Mouse (Mus musculus): ENCODE results near the gene Nek8. TPM values are rescaled to one million over a fixed set of nuclear protein-coding genes. Genes with fewer than 3 reads are reported as not detected.

Gene Nek8
- polyA plus RNA-seq, 2 experiments = 7.4 to 10.6 TPM

GRCm38 (mm10) chr11:78171328-78171727 is 5.1 kb downstream of the Nek8 start:
- no peak overlapping the region for H3K27ac ChIP-seq
- H3K27me3 ChIP-seq (ENCODE audit: control insufficient read depth, insufficient read depth, low read length) = no peaks in the 10 kb centered on the region
- DNase-seq (ENCODE audit: low read depth in 3 of 3, low spot score in 3 of 3) = no peak
- H3K4me1 ChIP-seq (replicated peaks; ENCODE audit: control insufficient read depth in 2 of 2, insufficient read depth in 2 of 2, low read length in 1 of 2) = peaks cover 40 to 44% of the 10 kb centered on the region in 2 experiments
- no peaks in the 10 kb centered on the region for H3K36me3 ChIP-seq (replicated peaks; ENCODE audit: control insufficient read depth, insufficient read depth, low read depth)
- no peak for ATAC-seq (ENCODE audit: insufficient read depth)
- no peaks in the 10 kb centered on the region for H3K9me3 ChIP-seq (ENCODE audit: control insufficient read depth, low read length)
- TF ChIP-seq CTCF (IDR thresholded peaks at IDR 0.05; ENCODE audit: low read depth) = peak; percentile 47
- no peak for TF ChIP-seq EP300 (IDR thresholded peaks at IDR 0.05; ENCODE audit: low read depth)
- no peak overlapping the region for H3K4me2 ChIP-seq (ENCODE audit: low read depth)
- H3K4me3 ChIP-seq (ENCODE audit: insufficient read depth in 1 of 2, low read depth in 2 of 2, low read length in 2 of 2) = no peak overlapping the region
- H3K9ac ChIP-seq (replicated peaks) = no peak overlapping the region
- 67% methylated on average over 4 of the region's 4 CpGs for WGBS (ENCODE audit: insufficient replicate concordance)

GRCm38 (mm10) chr11:78170306-78170705 is 6.2 kb downstream of the Nek8 start:
- H3K4me3 ChIP-seq (ENCODE audit: insufficient read depth in 1 of 2, low read depth in 2 of 2, low read length in 2 of 2) = no peak overlapping the region
- peaks cover 42 to 50% of the 10 kb centered on the region in 2 experiments for H3K4me1 ChIP-seq (replicated peaks; ENCODE audit: control insufficient read depth in 2 of 2, insufficient read depth in 2 of 2, low read length in 1 of 2)
- DNase-seq (ENCODE audit: low read depth in 3 of 3, low spot score in 3 of 3) (no peak), ATAC-seq (ENCODE audit: insufficient read depth) (no peak)
- 84% methylated on average over 15 of the region's 15 CpGs for WGBS (ENCODE audit: insufficient replicate concordance)
- no peak overlapping the region for H3K9ac ChIP-seq (replicated peaks)
- H3K4me2 ChIP-seq (ENCODE audit: low read depth) = peak overlapping the region; percentile 3; the same call in 1 of the 2 replicates
- H3K9me3 ChIP-seq (ENCODE audit: control insufficient read depth, low read length) = no peaks in the 10 kb centered on the region
- H3K27me3 ChIP-seq (ENCODE audit: control insufficient read depth, insufficient read depth, low read length) = no peaks in the 10 kb centered on the region
- H3K36me3 ChIP-seq (replicated peaks; ENCODE audit: control insufficient read depth, insufficient read depth, low read depth) = no peaks in the 10 kb centered on the region
- H3K27ac ChIP-seq = peak overlapping the region; percentile 2; the same call in 1 of the 2 replicates
- TF ChIP-seq CTCF (IDR thresholded peaks at IDR 0.05; ENCODE audit: low read depth) = no peak
- TF ChIP-seq EP300 (IDR thresholded peaks at IDR 0.05; ENCODE audit: low read depth) = no peak

GRCm38 (mm10) chr11:78168541-78169468 is 7.7 kb downstream of the Nek8 start:
- Histone ChIP-seq H3K9me3 (ENCODE audit: control insufficient read depth, low read length) (no peaks in the 10 kb centered on the region), H3K36me3 (replicated peaks; ENCODE audit: control insufficient read depth, insufficient read depth, low read depth) (no peaks in the 10 kb centered on the region), H3K27me3 (ENCODE audit: control insufficient read depth, insufficient read depth, low read length) (no peaks in the 10 kb centered on the region), H3K4me2 (ENCODE audit: low read depth) (peak overlapping the region; percentile 70), H3K27ac (peak overlapping the region; percentile 71), H3K9ac (replicated peaks) (peak overlapping the region; percentile 55), H3K4me1 (replicated peaks; ENCODE audit: control insufficient read depth in 2 of 2, insufficient read depth in 2 of 2, low read length in 1 of 2) (peaks cover 36 to 44% of the 10 kb centered on the region in 2 experiments), H3K4me3 (ENCODE audit: insufficient read depth in 1 of 2, low read depth in 2 of 2, low read length in 2 of 2) (peak overlapping the region; percentile 52 to 69)
- 13% methylated on average over 19 of the region's 19 CpGs for WGBS (ENCODE audit: insufficient replicate concordance)
- TF ChIP-seq CTCF (IDR thresholded peaks at IDR 0.05; ENCODE audit: low read depth) (no peak), EP300 (IDR thresholded peaks at IDR 0.05; ENCODE audit: low read depth) (peak; percentile 80)
- DNase-seq (ENCODE audit: low read depth in 3 of 3, low spot score in 3 of 3) (peak in 2 of 3 experiments; percentile 66 to 70), ATAC-seq (ENCODE audit: insufficient read depth) (peak; percentile 65)

GRCm38 (mm10) chr11:78167257-78167959 is 9.1 kb downstream of the Nek8 start:
- Histone ChIP-seq H3K9ac (replicated peaks) (no peak overlapping the region; the same call in 1 of the 2 replicates), H3K9me3 (ENCODE audit: control insufficient read depth, low read length) (no peaks in the 10 kb centered on the region), H3K27me3 (ENCODE audit: control insufficient read depth, insufficient read depth, low read length) (no peaks in the 10 kb centered on the region), H3K4me3 (ENCODE audit: insufficient read depth in 1 of 2, low read depth in 2 of 2, low read length in 2 of 2) (no peak overlapping the region), H3K4me2 (ENCODE audit: low read depth) (peak overlapping the region; percentile 70), H3K36me3 (replicated peaks; ENCODE audit: control insufficient read depth, insufficient read depth, low read depth) (no peaks in the 10 kb centered on the region), H3K27ac (peak overlapping the region; percentile 71), H3K4me1 (replicated peaks; ENCODE audit: control insufficient read depth in 2 of 2, insufficient read depth in 2 of 2, low read length in 1 of 2) (peaks cover 45 to 48% of the 10 kb centered on the region in 2 experiments)
- DNase-seq (ENCODE audit: low read depth in 3 of 3, low spot score in 3 of 3) = no peak
- WGBS (ENCODE audit: insufficient replicate concordance) = 84% methylated on average over 14 of the region's 14 CpGs
- TF ChIP-seq CTCF (IDR thresholded peaks at IDR 0.05; ENCODE audit: low read depth) = no peak
- no peak for TF ChIP-seq EP300 (IDR thresholded peaks at IDR 0.05; ENCODE audit: low read depth)
- no peak for ATAC-seq (ENCODE audit: insufficient read depth)

All from liver, embryonic 14.5 days (tissue).